Mouse (Mus musculus) cortical plate, adult 2 months (tissue): Measurements from ENCODE around the gene 9030025P20Rik. TPM values are rescaled to one million over a fixed set of nuclear protein-coding genes. Genes with fewer than 3 reads are reported as not detected.
"Not testable (repeated sequence)": the region's sequence is repeated elsewhere in the genome, so short reads cannot be mapped to it uniquely, and the experiment has no call there.

ENCODE experiments used
- H3K27ac ChIP-seq: fragments of 200-500 bp; 2 replicates; pipeline ENCODE4 v1.5.1; 2012; ENCODE audit warnings: low read length, control low read depth, inconsistent platforms; ENCODE audit not compliant: insufficient read depth
- H3K4me1 ChIP-seq: fragments of 200-500 bp; 2 replicates; pipeline ENCODE4 v1.6.1; 2011; ENCODE audit warnings: low read length; ENCODE audit not compliant: control insufficient read depth, insufficient read depth
- H3K4me3 ChIP-seq: fragments of 200-500 bp; 2 replicates; pipeline ENCODE4 v1.5.1; 2011; ENCODE audit warnings: mild to moderate bottlenecking, low read length, control low read depth; ENCODE audit not compliant: insufficient read depth
- polyA plus RNA-seq: library from polyadenylated mRNA; depleted of rRNA; stranded (reverse); fragments of >200 nt; gene quantifications from 2 replicates; pipeline ENCODE4 v1.2.3, GENCODE M21; 2012; rRNA removed

9030025P20Rik gene
- polyA plus RNA-seq, 1 experiment: 16.3 TPM

- H3K27ac ChIP-seq, H3K4me1 ChIP-seq, H3K4me3 ChIP-seq: not testable (repeated sequence)
Measured at GRCm38 (mm10) chr17:15000047-15000446, 21.8 kb downstream of the 9030025P20Rik start.

GRCm38 (mm10) chr17:15009088-15009487 lies 30.8 kb downstream of the 9030025P20Rik start:
- not testable (repeated sequence) for H3K4me1 ChIP-seq, H3K27ac ChIP-seq, H3K4me3 ChIP-seq

- not testable (repeated sequence) for H3K27ac ChIP-seq, H3K4me1 ChIP-seq, H3K4me3 ChIP-seq
Measured at GRCm38 (mm10) chr17:15009706-15010413, 31.6 kb downstream of the 9030025P20Rik start, which contains the start of gene Gm3435. Gm3435 (plus strand) TSS chr17:15010176.

- H3K4me3 ChIP-seq, H3K27ac ChIP-seq, H3K4me1 ChIP-seq: not testable (repeated sequence)
Measured at GRCm38 (mm10) chr17:15021503-15022220, 43.4 kb downstream of the 9030025P20Rik start.

- not testable (repeated sequence) for H3K27ac ChIP-seq, H3K4me3 ChIP-seq, H3K4me1 ChIP-seq
Measured at GRCm38 (mm10) chr17:15023878-15024492, 45.7 kb downstream of the 9030025P20Rik start.

GRCm38 (mm10) chr17:15024502-15025193 lies 46.4 kb downstream of the 9030025P20Rik start:
- not testable (repeated sequence) for H3K4me3 ChIP-seq, H3K27ac ChIP-seq, H3K4me1 ChIP-seq

GRCm38 (mm10) chr17:15025513-15025912 lies 47.2 kb downstream of the 9030025P20Rik start:
- H3K4me1 ChIP-seq, H3K4me3 ChIP-seq, H3K27ac ChIP-seq: not testable (repeated sequence)

GRCm38 (mm10) chr17:15031414-15031813 lies 53.1 kb downstream of the 9030025P20Rik start:
- not testable (repeated sequence) for H3K27ac ChIP-seq, H3K4me1 ChIP-seq, H3K4me3 ChIP-seq

- not testable (repeated sequence) for H3K4me3 ChIP-seq, H3K27ac ChIP-seq, H3K4me1 ChIP-seq
Measured at GRCm38 (mm10) chr17:15040455-15040854, 62.2 kb downstream of the 9030025P20Rik start.

Other genes with a start within 250 kb of the 9030025P20Rik start
- gene Wdr27, start 35.3 kb upstream of the 9030025P20Rik start, polyA plus RNA-seq: 5.1 and 6.0 TPM in 2 replicates
- gene 1600012H06Rik, start 35.3 kb upstream of the 9030025P20Rik start, polyA plus RNA-seq: 16.6 and 17.3 TPM in 2 replicates
- 46.4 and 46.7 TPM in 2 replicates for gene Phf10, start 17.2 kb upstream of the 9030025P20Rik start, polyA plus RNA-seq
- gene Gm3417, start 322 bp downstream of the 9030025P20Rik start, polyA plus RNA-seq: 0.61 and 0.83 TPM in 2 replicates
- gene Gm3435, start 31.7 kb downstream of the 9030025P20Rik start, polyA plus RNA-seq: 7.6 and 9.0 TPM in 2 replicates
- 67.1 and 80.8 TPM in 2 replicates for gene Ermard, start 62.7 kb downstream of the 9030025P20Rik start, polyA plus RNA-seq
- gene Tcte3, start 63.0 kb downstream of the 9030025P20Rik start, polyA plus RNA-seq: 0.48 TPM in 1 of 2 replicates, not detected in the other
- gene Gm3448, start 63.1 kb downstream of the 9030025P20Rik start, polyA plus RNA-seq: 3.7 and 5.0 TPM in 2 replicates